Mouse (Mus musculus) bone marrow, adult 2 months (tissue): ENCODE results near the gene Rbm7.

Experiments used
- CTCF ChIP-seq: fragments of 200-500 bp; IDR thresholded peaks from 2 replicates; pipeline ENCODE4 v1.5.1; 2011; ENCODE audit warnings: low read length, control low read depth; ENCODE audit not compliant: control insufficient read depth, insufficient read depth
- POLR2A ChIP-seq: fragments of 200-500 bp; IDR thresholded peaks from 2 replicates; pipeline ENCODE4 v1.6.1; 2011; ENCODE audit warnings: low read depth, mild to moderate bottlenecking, control low read depth, low read length, borderline replicate concordance; ENCODE audit not compliant: control insufficient read depth

- TF ChIP-seq CTCF (peak; percentile 60), POLR2A (no peak)
These were observed 28.3 kb downstream of the Rbm7 start for GRCm38 (mm10) chr9:48466804-48467203.
